Mouse (Mus musculus): Measurements from ENCODE around the gene Tmem87a. TPM values are rescaled to one million over a fixed set of nuclear protein-coding genes. Genes with fewer than 3 reads are reported as not detected.

Tmem87a gene
- polyA plus RNA-seq, 1 experiment: 24.1 TPM

GRCm38 (mm10) chr2:120367416-120368207 is 36.3 kb downstream of the Tmem87a start:
- no peak for DNase-seq (ENCODE audit: extremely low spot score in 1 of 2, low spot score in 1 of 2)

- no peak for DNase-seq (ENCODE audit: extremely low spot score in 1 of 2, low spot score in 1 of 2)
These were observed 37.4 kb downstream of the Tmem87a start for GRCm38 (mm10) chr2:120366501-120366900.

DNA sequence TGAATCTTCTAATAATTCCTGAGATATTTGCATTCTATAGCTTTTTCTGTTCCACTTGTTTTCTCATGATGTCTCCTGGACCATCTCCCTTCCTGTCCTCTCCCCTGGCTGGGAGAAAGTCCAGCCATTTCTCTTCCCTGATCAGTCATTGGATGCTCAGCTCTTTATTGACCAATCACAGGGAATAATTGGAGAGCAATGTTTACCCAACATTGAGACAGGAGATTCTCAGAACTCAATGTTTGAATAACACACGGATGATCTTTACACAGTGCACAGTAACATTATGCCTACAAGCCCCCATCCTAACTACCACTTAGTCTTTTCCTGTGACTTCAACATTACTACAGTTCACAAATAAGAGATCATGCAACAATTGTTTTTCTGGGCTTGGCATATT is 43.5 kb downstream of the Tmem87a start:
- DNase-seq (ENCODE audit: extremely low spot score in 1 of 2, low spot score in 1 of 2): no peak

- DNase-seq (ENCODE audit: extremely low spot score in 1 of 2, low spot score in 1 of 2): peak; percentile 81 to 88
These were observed 50.9 kb downstream of the Tmem87a start, which contains the start of gene Vps39 for GRCm38 (mm10) chr2:120352682-120353646. Gene Vps39 (minus strand): TSS chr2:120353137.

- no peak for DNase-seq (ENCODE audit: extremely low spot score in 1 of 2, low spot score in 1 of 2)
These were observed 52.6 kb downstream of the Tmem87a start for GRCm38 (mm10) chr2:120351321-120351720.

- DNase-seq (ENCODE audit: extremely low spot score in 1 of 2, low spot score in 1 of 2): no peak
These were observed 55.8 kb downstream of the Tmem87a start for GRCm38 (mm10) chr2:120348120-120348519.

DNA sequence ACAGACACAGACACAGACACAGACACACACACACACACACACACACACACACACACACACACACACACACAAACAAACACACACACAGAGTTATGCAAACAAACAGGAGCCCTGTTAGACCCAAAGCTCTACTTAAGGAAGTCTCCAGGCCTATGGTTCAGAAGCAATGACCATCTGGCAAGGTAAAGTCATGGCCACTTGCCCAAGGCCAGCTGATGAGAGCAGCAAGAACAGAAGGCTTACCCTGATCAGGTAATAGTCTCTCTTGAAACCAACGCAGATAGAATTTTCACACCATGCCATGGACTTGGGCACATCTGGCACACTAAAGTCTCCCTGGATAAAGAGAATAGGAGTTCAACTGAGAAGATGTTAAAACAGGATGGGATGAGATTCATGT is 62.2 kb downstream of the Tmem87a start:
- DNase-seq (ENCODE audit: extremely low spot score in 1 of 2, low spot score in 1 of 2): no peak

DNA sequence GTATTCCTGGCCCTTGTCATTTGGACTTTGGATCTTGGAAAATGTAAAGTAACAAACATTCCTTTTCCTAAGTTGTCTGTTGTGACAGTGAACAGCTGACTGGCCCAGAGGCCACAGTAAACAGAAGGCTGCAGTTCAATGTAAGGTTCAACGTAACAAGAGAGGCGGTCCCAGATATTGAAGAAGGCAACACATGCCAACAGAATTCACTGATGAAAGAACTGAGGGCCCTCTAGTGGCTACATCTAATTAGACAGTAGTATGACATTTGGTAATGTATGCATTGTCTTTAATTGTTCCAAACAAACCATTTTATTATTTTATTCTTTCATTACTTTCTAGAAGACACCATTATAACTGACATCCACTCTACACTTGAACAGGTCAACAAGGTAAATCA is 66.0 kb downstream of the Tmem87a start:
- DNase-seq (ENCODE audit: extremely low spot score in 1 of 2, low spot score in 1 of 2): peak in 1 of 2 experiments; percentile 38

DNA sequence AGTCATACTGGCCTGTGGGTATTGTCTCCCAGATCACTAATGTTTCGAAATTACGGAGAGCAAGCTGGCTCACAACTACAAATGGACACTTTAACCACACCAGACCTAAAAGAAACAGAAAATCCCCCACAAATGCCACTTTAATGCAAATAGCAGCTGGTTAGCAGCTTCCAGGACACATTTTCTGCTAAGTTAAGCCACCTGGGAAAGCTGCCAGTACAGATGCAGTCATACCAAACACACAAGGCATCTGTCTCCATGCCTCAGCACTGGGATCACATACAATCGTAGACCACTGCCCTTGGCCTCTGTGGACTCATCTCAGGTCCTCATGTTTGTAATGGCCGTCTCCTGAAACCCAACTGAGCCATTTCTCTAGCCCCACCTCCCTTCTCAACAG is 72.3 kb downstream of the Tmem87a start:
- DNase-seq (ENCODE audit: extremely low spot score in 1 of 2, low spot score in 1 of 2): peak in 1 of 2 experiments; percentile 52

DNA sequence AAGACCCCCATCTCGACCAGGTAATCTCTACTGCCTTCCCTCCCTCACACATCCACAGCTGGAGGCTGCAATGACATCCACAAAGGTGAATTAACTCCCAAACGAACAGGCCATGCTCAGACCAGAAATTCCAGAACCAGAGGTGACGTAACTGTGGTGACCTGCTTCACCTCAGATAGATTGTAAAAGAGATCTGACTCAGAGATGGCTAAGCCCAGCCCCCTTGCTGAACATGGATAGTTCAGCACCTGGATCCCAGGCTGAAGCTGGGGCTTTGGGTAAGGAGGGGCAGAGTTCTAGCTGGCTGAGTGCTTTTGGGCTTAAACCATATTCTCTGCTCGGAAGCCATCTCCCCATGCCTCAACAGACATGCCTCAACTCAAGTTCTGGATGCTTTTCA is 88.8 kb downstream of the Tmem87a start:
- DNase-seq (ENCODE audit: extremely low spot score in 1 of 2, low spot score in 1 of 2): no peak

- no peak for DNase-seq (ENCODE audit: extremely low spot score in 1 of 2, low spot score in 1 of 2)
These were observed 89.4 kb downstream of the Tmem87a start for GRCm38 (mm10) chr2:120314487-120314886.

- no peak for DNase-seq (ENCODE audit: extremely low spot score in 1 of 2, low spot score in 1 of 2)
These were observed 89.9 kb downstream of the Tmem87a start, which contains the start of gene Pla2g4f for GRCm38 (mm10) chr2:120313976-120314375. Gene Pla2g4f (minus strand): TSS chr2:120314165.

GRCm38 (mm10) chr2:120312276-120312825 is 91.6 kb downstream of the Tmem87a start:
- DNase-seq (ENCODE audit: extremely low spot score in 1 of 2, low spot score in 1 of 2): no peak

Other genes starting within 250 kb of the Tmem87a start
- 10.9 and 11.8 TPM in 2 replicates for gene Ehd4, start 249.5 kb downstream of the Tmem87a start, polyA plus RNA-seq (2012; rRNA removed)
- 9.6 and 12.3 TPM in 2 replicates for gene Pla2g4e, start 158.8 kb downstream of the Tmem87a start, polyA plus RNA-seq (2012; rRNA removed)
- gene Pla2g4d, start 114.9 kb downstream of the Tmem87a start, polyA plus RNA-seq (2012; rRNA removed): 0.12 and 0.21 TPM in 2 replicates
- gene Pla2g4f, start 89.9 kb downstream of the Tmem87a start, polyA plus RNA-seq (2012; rRNA removed): 0.06 and 0.36 TPM in 2 replicates
- gene Vps39, start 51.0 kb downstream of the Tmem87a start, polyA plus RNA-seq (2012; rRNA removed): 51.8 and 68.0 TPM in 2 replicates
- 10.5 and 11.1 TPM in 2 replicates for gene Ganc, start 217 bp downstream of the Tmem87a start, polyA plus RNA-seq (2012; rRNA removed)
- 6.1 and 10.3 TPM in 2 replicates for gene Capn3, start 51.9 kb upstream of the Tmem87a start, polyA plus RNA-seq (2012; rRNA removed)
- 73.3 and 79.9 TPM in 2 replicates for gene Zfp106, start 159.7 kb upstream of the Tmem87a start, polyA plus RNA-seq (2012; rRNA removed)
- 19.7 and 21.8 TPM in 2 replicates for gene Snap23, start 163.6 kb upstream of the Tmem87a start, polyA plus RNA-seq (2012; rRNA removed)
- gene Haus2, start 205.3 kb upstream of the Tmem87a start, polyA plus RNA-seq (2012; rRNA removed): 14.9 and 17.1 TPM in 2 replicates
- 35.1 and 35.7 TPM in 2 replicates for gene Lrrc57, start 205.4 kb upstream of the Tmem87a start, polyA plus RNA-seq (2012; rRNA removed)
- gene Stard9, start 225.0 kb upstream of the Tmem87a start, polyA plus RNA-seq (2012; rRNA removed): 15.2 and 16.4 TPM in 2 replicates

Measured in frontal cortex, adult 2 months (tissue).